17 mouse cellular contexts compared by ENCODE assay signal in the genomic region with DNA sequence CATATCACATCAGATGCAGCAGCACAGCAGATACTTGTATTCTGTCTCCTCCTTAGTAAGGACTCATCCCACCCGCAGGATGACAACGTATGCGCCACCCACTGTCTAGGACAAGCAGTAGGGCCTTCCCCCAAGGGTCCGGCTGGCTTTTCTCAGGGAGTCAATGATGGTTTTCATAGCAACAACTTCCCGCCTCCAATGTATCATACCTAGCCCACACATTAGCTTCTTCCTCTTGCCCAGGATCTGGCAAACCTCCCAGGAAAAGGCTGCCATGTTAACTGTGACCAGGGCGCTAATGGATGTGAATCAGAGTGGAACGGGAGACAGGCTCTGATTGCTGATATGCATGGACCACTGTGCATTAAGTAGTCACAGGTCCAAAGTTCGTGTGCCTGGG. TPM values are rescaled to one million over a fixed set of nuclear protein-coding genes. Genes with fewer than 3 reads are reported as not detected.
DNase-seq lines count a peak whose midpoint lies in the region; TF ChIP-seq lines count a peak whose summit lies in the region.
"Had no signal": no experiment of that assay in that cellular context is flagged by ENCODE, and none has a peak within 500 bp of the region (broad histone marks: within the 10 kb centered on the region; RNA-seq: fewer than 3 reads in every experiment).

No protein-coding gene starts in this region.

- TF ChIP-seq POLR2A in heart, adult 2 months (IDR thresholded peaks at IDR 0.05; ENCODE audit: insufficient read depth, low read depth, low read length), result no peak

- WGBS in heart, adult 2 months, result 53% methylated on average over 8 of the region's 8 CpGs

- H3K27me3 ChIP-seq in heart, adult 2 months (ENCODE audit: control insufficient read depth, insufficient read depth, low read length), result no peaks in the 10 kb centered on the region
- H3K27me3 ChIP-seq: embryonic facial prominence, embryonic 12.5 days; liver, embryonic 13.5 days had no signal

- H3K27ac ChIP-seq in heart, adult 2 months, result peak overlapping the region; percentile 24
- H3K27ac ChIP-seq in left cerebral cortex, adult 2 months, result no peak overlapping the region
- H3K27ac ChIP-seq: layer of hippocampus, adult 2 months; liver, embryonic 13.5 days had no signal

- no peak for DNase-seq in heart, adult 2 months
- no peak for DNase-seq in heart, postnatal 4 days
- DNase-seq in left cerebral cortex, adult 2 months (ENCODE audit: extremely low spot score in 1 of 2, low spot score in 2 of 2), result peak; percentile 33 to 40
- DNase-seq in left cerebral cortex, postnatal 10 days (ENCODE audit: extremely low spot score in 1 of 2, low spot score in 2 of 2), result no peak
- DNase-seq in retina, postnatal 1 day, result peak; percentile 34
- no peak for DNase-seq in retina, embryonic 14.5 days (ENCODE audit: low spot score)
- DNase-seq in kidney, postnatal 4 days, result peak; percentile 57 to 74
- DNase-seq in spleen, postnatal 14 days (ENCODE audit: low spot score in 2 of 2), result no peak
- DNase-seq: adrenal gland, postnatal 14 days; B cell, adult 2 months; cerebellum, postnatal 36 days; heart, adult 11 months; liver, embryonic 13.5 days had no signal

- H3K4me3 ChIP-seq in heart, adult 2 months, result no peak overlapping the region
- no peak overlapping the region for H3K4me3 ChIP-seq in left cerebral cortex, adult 2 months
- H3K4me3 ChIP-seq: embryonic facial prominence, embryonic 12.5 days; layer of hippocampus, adult 2 months; limb, embryonic 10.5 days; liver, embryonic 13.5 days; megakaryocyte, embryonic 14.5 days had no signal

- peaks cover 27% of the 10 kb centered on the region for H3K36me3 ChIP-seq in heart, adult 2 months (ENCODE audit: control insufficient read depth, insufficient read depth, low read length)
- H3K36me3 ChIP-seq: embryonic facial prominence, embryonic 12.5 days; liver, embryonic 13.5 days had no signal

- no peak for TF ChIP-seq EP300 in heart, adult 2 months (IDR thresholded peaks at IDR 0.05; ENCODE audit: insufficient read depth, low read depth, low read length)

- intact Hi-C loops in heart, adult 2 months (cut with DNase I), result no loop called here
- intact Hi-C loops in left cerebral cortex, adult 2 months (cut with DNase I), result loop anchor here (1.0 kb wide), 1 partner anchor 27 kb away; no protein-coding TSS in a partner anchor
- intact Hi-C loops in left cerebral cortex, postnatal 10 days (cut with DNase I), result no loop called here

- H3K79me2 ChIP-seq in heart, adult 2 months (replicated peaks; ENCODE audit: control insufficient read depth, insufficient read depth, low read length), result peaks cover 10% of the 10 kb centered on the region

- peaks cover 56% of the 10 kb centered on the region for H3K4me1 ChIP-seq in heart, adult 2 months (ENCODE audit: control insufficient read depth, insufficient read depth, low read length)

- H3K9ac ChIP-seq in heart, adult 2 months (ENCODE audit: low read depth, low read length), result no peak overlapping the region
- H3K9ac ChIP-seq: embryonic facial prominence, embryonic 12.5 days; liver, embryonic 13.5 days had no signal

- TF ChIP-seq CTCF in heart, adult 2 months (IDR thresholded peaks at IDR 0.05), result no peak
- no peak for TF ChIP-seq CTCF in left cerebral cortex, adult 2 months (IDR thresholded peaks at IDR 0.05)

RNA-seq across cellular contexts. Expression of gene Col4a2, which starts 12.2 kb away (rescaled TPM):
- total RNA-seq in heart, adult 2 months (2021), result 100 to 1,000 TPM; 139 to 172 TPM
- 104 and 139 TPM in 2 replicates for polyA plus RNA-seq in heart, adult 2 months (2012; rRNA removed)
- 100 to 1,000 TPM; 558 to 588 TPM for total RNA-seq in heart, postnatal 4 days (2021)
- total RNA-seq in left cerebral cortex, adult 2 months (2021), result 10 to 100 TPM; 57.1 to 60.9 TPM
- total RNA-seq in left cerebral cortex, postnatal 10 days (2021), result 10 to 100 TPM; 76.7 to 80.6 TPM

RNA-seq across cellular contexts. Expression of gene Col4a1, which starts 12.2 kb away (rescaled TPM):
- 100 to 1,000 TPM; 221 to 311 TPM for total RNA-seq in heart, adult 2 months (2021)
- polyA plus RNA-seq in heart, adult 2 months (2012; rRNA removed), result 258 and 384 TPM in 2 replicates
- 1,000 to 10,000 TPM; 1,026 to 1,084 TPM for total RNA-seq in heart, postnatal 4 days (2021)
- 10 to 100 TPM; 55.4 to 66.2 TPM for total RNA-seq in left cerebral cortex, adult 2 months (2021)
- total RNA-seq in left cerebral cortex, postnatal 10 days (2021), result 100 to 1,000 TPM; 115 to 123 TPM

Comparison
In these comparisons a context has a peak if more than half of its experiments do, and no peak if none do; other contexts are left out.
1. DNase-seq: peak in left cerebral cortex, adult 2 months (2 of 2), retina, postnatal 1 day (single experiment) and kidney, postnatal 4 days (2 of 2); none in heart, adult 2 months (0 of 2), heart, postnatal 4 days (single experiment), left cerebral cortex, postnatal 10 days (0 of 2), retina, embryonic 14.5 days (single experiment) and spleen, postnatal 14 days (0 of 2).